Mouse (Mus musculus): ENCODE measurements around the gene Olfr1276. TPM values are rescaled to one million over a fixed set of nuclear protein-coding genes. Genes with fewer than 3 reads are reported as not detected.

The Olfr1276 gene
- not detected in 2 replicates for polyA plus RNA-seq (2015; fragmentation: Nextera tagmentation; extraction: Ambion mirVana)

GRCm38 (mm10) chr2:111254216-111254615 is at the start of gene Olfr1276:
Olfr1276 (plus strand) TSS chr2:111254516.
- Histone ChIP-seq H3K4me2 (ENCODE audit: low read depth, low read length) (no peak within 1 kb of the TSS), H3K27ac (ENCODE audit: low read length) (no peak within 1 kb of the TSS), H3K36me3 (ENCODE audit: control insufficient read depth, insufficient read depth, low read length) (no peaks in the 10 kb centered on the region), H3K27me3 (ENCODE audit: control insufficient read depth, insufficient read depth, low read depth, low read length) (no peaks in the 10 kb centered on the region), H3K4me1 (replicated peaks; ENCODE audit: control insufficient read depth, insufficient read depth, low read length) (no peaks in the 10 kb centered on the region), H3K4me3 (ENCODE audit: low read length) (no peak within 1 kb of the TSS), H3K9ac (ENCODE audit: low read length) (no peak within 1 kb of the TSS), H3K9me3 (ENCODE audit: control insufficient read depth, low read length) (no peaks in the 10 kb centered on the region)
- ATAC-seq (ENCODE audit: low read depth): no peak

DNA sequence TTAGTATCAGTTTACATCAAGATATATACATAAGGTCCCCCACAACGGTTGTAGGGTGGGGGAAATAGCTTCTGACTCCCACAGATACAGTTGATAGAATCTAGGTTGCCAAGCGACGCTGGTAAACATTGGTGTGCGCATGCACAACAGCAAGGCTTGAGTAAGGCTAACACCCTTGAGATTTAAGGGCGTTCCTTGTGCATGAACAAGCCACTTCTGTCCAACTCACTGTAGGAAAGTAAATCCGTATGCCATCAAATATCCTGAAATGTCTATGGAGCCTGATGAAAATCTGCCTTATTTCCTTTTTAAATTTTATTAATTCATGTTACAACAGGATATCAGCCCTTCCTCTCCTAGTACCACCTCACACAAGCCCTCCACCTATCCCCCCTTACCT is 24.8 kb upstream of the Olfr1276 start, which contains the start of gene 4930430A15Rik:
TSS of gene 4930430A15Rik (minus strand) at position 101 of the 400 bp plus-strand sequence.
- 77% methylated on average over 6 of the region's 6 CpGs for WGBS
- Histone ChIP-seq H3K4me1 (replicated peaks; ENCODE audit: control insufficient read depth, insufficient read depth, low read length) (no peaks in the 10 kb centered on the region), H3K9ac (ENCODE audit: low read length) (no peak within 1 kb of the TSS), H3K9me3 (ENCODE audit: control insufficient read depth, low read length) (no peaks in the 10 kb centered on the region), H3K4me2 (ENCODE audit: low read depth, low read length) (no peak within 1 kb of the TSS), H3K36me3 (ENCODE audit: control insufficient read depth, insufficient read depth, low read length) (no peaks in the 10 kb centered on the region), H3K4me3 (ENCODE audit: low read length) (no peak within 1 kb of the TSS), H3K27me3 (ENCODE audit: control insufficient read depth, insufficient read depth, low read depth, low read length) (no peaks in the 10 kb centered on the region), H3K27ac (ENCODE audit: low read length) (no peak within 1 kb of the TSS)
- no peak for ATAC-seq (ENCODE audit: low read depth)

DNA sequence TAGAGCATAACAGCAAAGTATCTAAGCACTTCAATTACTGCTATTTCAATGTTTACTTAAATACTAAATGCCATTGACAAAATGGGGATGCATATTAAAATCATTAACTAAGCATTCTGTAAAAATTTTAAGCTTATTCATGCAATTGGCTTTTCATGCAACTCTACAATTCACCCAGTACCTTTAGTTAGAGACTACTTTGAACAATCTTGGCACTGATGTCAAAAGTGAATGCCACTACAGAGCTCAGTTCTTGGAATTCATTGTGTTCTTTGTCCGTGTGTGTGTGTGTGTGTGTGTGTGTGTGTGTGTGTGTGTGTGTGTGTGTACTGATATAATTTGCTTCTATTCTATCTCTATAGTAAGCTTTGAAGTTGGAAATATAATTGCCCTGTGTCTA is 19.1 kb upstream of the Olfr1276 start, which contains the start of gene Olfr1275:
TSS of gene Olfr1275 (minus strand) at position 101 of the 400 bp plus-strand sequence.
- Histone ChIP-seq H3K4me3 (ENCODE audit: low read length) (no peak within 1 kb of the TSS), H3K9ac (ENCODE audit: low read length) (no peak within 1 kb of the TSS), H3K27ac (ENCODE audit: low read length) (no peak within 1 kb of the TSS), H3K36me3 (ENCODE audit: control insufficient read depth, insufficient read depth, low read length) (no peaks in the 10 kb centered on the region), H3K4me2 (ENCODE audit: low read depth, low read length) (no peak within 1 kb of the TSS), H3K9me3 (ENCODE audit: control insufficient read depth, low read length) (no peaks in the 10 kb centered on the region), H3K27me3 (ENCODE audit: control insufficient read depth, insufficient read depth, low read depth, low read length) (no peaks in the 10 kb centered on the region), H3K4me1 (replicated peaks; ENCODE audit: control insufficient read depth, insufficient read depth, low read length) (no peaks in the 10 kb centered on the region)
- WGBS: 78% methylated on average over 1 of the region's 1 CpGs
- ATAC-seq (ENCODE audit: low read depth): no peak

DNA sequence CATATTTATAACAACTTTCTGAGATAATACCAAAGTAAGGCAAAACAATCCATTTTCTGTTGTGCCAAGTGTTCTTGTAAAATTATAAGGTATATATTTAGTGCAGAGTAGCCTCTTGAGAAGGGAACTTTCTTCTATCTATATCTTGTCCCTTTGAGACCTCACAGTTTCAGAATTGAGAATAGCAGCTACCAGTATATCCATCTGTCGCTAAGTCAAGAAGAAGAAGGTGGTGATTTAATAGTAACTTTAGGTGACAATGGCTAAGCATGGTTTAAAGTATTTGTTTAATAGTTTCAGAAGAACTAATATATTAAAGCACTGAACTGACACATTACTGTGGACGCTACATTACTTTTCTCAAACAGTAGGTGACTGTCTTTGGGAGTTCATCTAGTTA is 19.7 kb downstream of the Olfr1276 start, which contains the start of gene Olfr1277:
TSS of gene Olfr1277 (minus strand) at position 101 of the 400 bp plus-strand sequence.
- no peak within 1 kb of the TSS for H3K9ac ChIP-seq (ENCODE audit: low read length)
- no peaks in the 10 kb centered on the region for H3K27me3 ChIP-seq (ENCODE audit: control insufficient read depth, insufficient read depth, low read depth, low read length)
- H3K4me1 ChIP-seq (replicated peaks; ENCODE audit: control insufficient read depth, insufficient read depth, low read length): no peaks in the 10 kb centered on the region
- 81% methylated on average over 2 of the region's 2 CpGs for WGBS
- no peak within 1 kb of the TSS for H3K27ac ChIP-seq (ENCODE audit: low read length)
- ATAC-seq (ENCODE audit: low read depth): no peak
- H3K4me2 ChIP-seq (ENCODE audit: low read depth, low read length): no peak within 1 kb of the TSS
- H3K36me3 ChIP-seq (ENCODE audit: control insufficient read depth, insufficient read depth, low read length): no peaks in the 10 kb centered on the region
- H3K4me3 ChIP-seq (ENCODE audit: low read length): no peak within 1 kb of the TSS
- peaks cover 2% of the 10 kb centered on the region for H3K9me3 ChIP-seq (ENCODE audit: control insufficient read depth, low read length)

DNA sequence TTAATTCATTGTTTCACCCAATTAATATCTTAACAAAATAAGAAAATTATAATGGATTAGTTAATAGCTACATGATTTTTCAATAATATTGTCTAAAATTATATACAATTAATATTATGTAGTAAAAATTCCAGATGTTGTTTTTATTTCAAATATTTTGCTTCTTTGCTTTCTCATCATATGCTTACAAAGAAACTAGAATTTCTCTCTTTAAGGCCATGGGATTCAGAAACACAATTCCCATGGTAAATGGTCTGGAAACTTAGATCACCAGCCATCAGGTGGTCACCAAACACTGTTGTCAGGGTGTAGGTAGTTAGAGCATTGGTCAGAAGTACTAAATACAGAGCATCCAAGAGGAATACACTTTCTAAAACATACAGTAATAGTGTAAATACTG is 35.5 kb downstream of the Olfr1276 start, which contains the start of gene Olfr1278:
TSS of gene Olfr1278 (plus strand) at position 301 of the 400 bp plus-strand sequence.
- no peak for ATAC-seq (ENCODE audit: low read depth)
- Histone ChIP-seq H3K36me3 (ENCODE audit: control insufficient read depth, insufficient read depth, low read length) (no peaks in the 10 kb centered on the region), H3K4me1 (replicated peaks; ENCODE audit: control insufficient read depth, insufficient read depth, low read length) (no peaks in the 10 kb centered on the region), H3K4me2 (ENCODE audit: low read depth, low read length) (no peak within 1 kb of the TSS), H3K27ac (ENCODE audit: low read length) (no peak within 1 kb of the TSS), H3K9ac (ENCODE audit: low read length) (no peak within 1 kb of the TSS), H3K27me3 (ENCODE audit: control insufficient read depth, insufficient read depth, low read depth, low read length) (no peaks in the 10 kb centered on the region), H3K9me3 (ENCODE audit: control insufficient read depth, low read length) (no peaks in the 10 kb centered on the region), H3K4me3 (ENCODE audit: low read length) (no peak within 1 kb of the TSS)

DNA sequence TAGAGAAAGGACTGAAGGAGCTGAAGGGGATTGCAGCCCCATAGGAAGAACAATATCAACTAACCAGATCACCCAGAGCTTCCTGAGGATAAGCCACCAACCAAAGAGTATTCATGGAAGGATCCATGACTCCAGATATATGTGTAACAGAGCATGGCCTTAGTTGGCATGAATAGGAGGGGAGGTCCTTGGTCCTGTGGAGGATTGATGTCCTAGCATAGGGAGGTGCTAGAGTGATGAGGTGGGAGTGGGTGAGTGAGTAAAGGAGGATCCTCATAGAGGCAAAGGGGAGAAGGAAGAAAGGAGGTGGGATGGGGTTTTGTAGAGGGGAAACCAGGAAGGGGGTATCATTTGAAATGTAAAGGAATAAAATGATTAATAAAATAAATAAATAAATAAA is 44.2 kb downstream of the Olfr1276 start:
- Histone ChIP-seq H3K36me3 (ENCODE audit: control insufficient read depth, insufficient read depth, low read length) (no peaks in the 10 kb centered on the region), H3K4me1 (replicated peaks; ENCODE audit: control insufficient read depth, insufficient read depth, low read length) (no peaks in the 10 kb centered on the region), H3K4me2 (ENCODE audit: low read depth, low read length) (no peak overlapping the region), H3K9ac (ENCODE audit: low read length) (no peak overlapping the region), H3K9me3 (ENCODE audit: control insufficient read depth, low read length) (no peaks in the 10 kb centered on the region), H3K27ac (ENCODE audit: low read length) (no peak overlapping the region), H3K27me3 (ENCODE audit: control insufficient read depth, insufficient read depth, low read depth, low read length) (no peaks in the 10 kb centered on the region), H3K4me3 (ENCODE audit: low read length) (no peak overlapping the region)
- no peak for ATAC-seq (ENCODE audit: low read depth)

DNA sequence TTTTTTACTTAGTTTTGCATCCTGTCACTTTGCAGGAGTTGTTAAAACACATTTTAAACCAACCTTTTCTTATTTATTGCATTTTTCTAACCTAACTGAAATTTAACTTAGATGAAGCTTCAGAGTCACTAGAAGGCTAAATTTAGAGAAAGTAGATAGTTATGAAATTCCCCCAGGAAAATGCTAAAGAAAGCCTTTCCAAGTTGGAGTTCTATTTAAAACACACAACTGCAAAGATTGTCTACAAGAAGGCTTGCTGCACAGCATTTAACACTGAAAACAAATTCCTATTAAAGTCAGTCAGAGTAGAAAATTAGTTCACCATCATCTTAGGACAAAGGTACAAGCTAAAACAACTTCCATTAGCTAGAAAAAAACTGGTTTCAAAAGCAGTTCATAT is 46.1 kb downstream of the Olfr1276 start, which contains the start of gene Olfr1279:
TSS of gene Olfr1279 (plus strand) at position 262 of the 400 bp plus-strand sequence.
- no peak within 1 kb of the TSS for H3K4me3 ChIP-seq (ENCODE audit: low read length)
- no peaks in the 10 kb centered on the region for H3K9me3 ChIP-seq (ENCODE audit: control insufficient read depth, low read length)
- H3K27me3 ChIP-seq (ENCODE audit: control insufficient read depth, insufficient read depth, low read depth, low read length): no peaks in the 10 kb centered on the region
- H3K4me1 ChIP-seq (replicated peaks; ENCODE audit: control insufficient read depth, insufficient read depth, low read length): no peaks in the 10 kb centered on the region
- no peak within 1 kb of the TSS for H3K9ac ChIP-seq (ENCODE audit: low read length)
- H3K27ac ChIP-seq (ENCODE audit: low read length): no peak within 1 kb of the TSS
- no peak for ATAC-seq (ENCODE audit: low read depth)
- no peaks in the 10 kb centered on the region for H3K36me3 ChIP-seq (ENCODE audit: control insufficient read depth, insufficient read depth, low read length)
- no peak within 1 kb of the TSS for H3K4me2 ChIP-seq (ENCODE audit: low read depth, low read length)

Other genes with a start within 250 kb of the Olfr1276 start
- not detected in 2 replicates for gene Gm13941, start 148.5 kb upstream of the Olfr1276 start, polyA plus RNA-seq (2015; fragmentation: Nextera tagmentation; extraction: Ambion mirVana)
- not detected in 2 replicates for gene Gm15130, start 101.6 kb upstream of the Olfr1276 start, polyA plus RNA-seq (2015; fragmentation: Nextera tagmentation; extraction: Ambion mirVana)
- not detected in 2 replicates for gene 4930430A15Rik, start 24.9 kb upstream of the Olfr1276 start, polyA plus RNA-seq (2015; fragmentation: Nextera tagmentation; extraction: Ambion mirVana)
- not detected in 2 replicates for gene Olfr1275, start 19.2 kb upstream of the Olfr1276 start, polyA plus RNA-seq (2015; fragmentation: Nextera tagmentation; extraction: Ambion mirVana)
- gene Olfr1277, start 19.6 kb downstream of the Olfr1276 start, polyA plus RNA-seq (2015; fragmentation: Nextera tagmentation; extraction: Ambion mirVana): not detected in 2 replicates
- gene Olfr1278, start 35.6 kb downstream of the Olfr1276 start, polyA plus RNA-seq (2015; fragmentation: Nextera tagmentation; extraction: Ambion mirVana): not detected in 2 replicates
- not detected in 2 replicates for gene Olfr1279, start 46.1 kb downstream of the Olfr1276 start, polyA plus RNA-seq (2015; fragmentation: Nextera tagmentation; extraction: Ambion mirVana)
- not detected in 2 replicates for gene Olfr1280, start 59.5 kb downstream of the Olfr1276 start, polyA plus RNA-seq (2015; fragmentation: Nextera tagmentation; extraction: Ambion mirVana)
- gene Olfr1281, start 72.0 kb downstream of the Olfr1276 start, polyA plus RNA-seq (2015; fragmentation: Nextera tagmentation; extraction: Ambion mirVana): not detected in 2 replicates
- gene Olfr1282, start 81.6 kb downstream of the Olfr1276 start, polyA plus RNA-seq (2015; fragmentation: Nextera tagmentation; extraction: Ambion mirVana): not detected in 2 replicates
- not detected in 2 replicates for gene Olfr1283, start 112.3 kb downstream of the Olfr1276 start, polyA plus RNA-seq (2015; fragmentation: Nextera tagmentation; extraction: Ambion mirVana)
- not detected in 2 replicates for gene Olfr1284, start 121.0 kb downstream of the Olfr1276 start, polyA plus RNA-seq (2015; fragmentation: Nextera tagmentation; extraction: Ambion mirVana)
- not detected in 2 replicates for gene Olfr1286, start 168.6 kb downstream of the Olfr1276 start, polyA plus RNA-seq (2015; fragmentation: Nextera tagmentation; extraction: Ambion mirVana)
- gene Olfr1287, start 194.6 kb downstream of the Olfr1276 start, polyA plus RNA-seq (2015; fragmentation: Nextera tagmentation; extraction: Ambion mirVana): not detected in 2 replicates
- not detected in 2 replicates for gene Olfr1288, start 219.6 kb downstream of the Olfr1276 start, polyA plus RNA-seq (2015; fragmentation: Nextera tagmentation; extraction: Ambion mirVana)
- not detected in 2 replicates for gene Olfr1289, start 226.3 kb downstream of the Olfr1276 start, polyA plus RNA-seq (2015; fragmentation: Nextera tagmentation; extraction: Ambion mirVana)
- not detected in 2 replicates for gene Olfr1290, start 239.3 kb downstream of the Olfr1276 start, polyA plus RNA-seq (2015; fragmentation: Nextera tagmentation; extraction: Ambion mirVana)
- gene Olfr1291-ps1, start 242.7 kb downstream of the Olfr1276 start, polyA plus RNA-seq (2015; fragmentation: Nextera tagmentation; extraction: Ambion mirVana): not detected in 2 replicates